Mouse (Mus musculus) liver, embryonic 14.5 days (tissue): ENCODE results near the gene Cdpf1. TPM values are rescaled to one million over a fixed set of nuclear protein-coding genes. Genes with fewer than 3 reads are reported as not detected.

Experiments used
- ATAC-seq: fragments of 200-750 bp; cut with Nextera tagmentation; 2 replicates; pipeline ENCODE4 v1.8.0; 2017; ENCODE audit warnings: moderate number of reproducible peaks, mild to moderate bottlenecking, moderate library complexity; ENCODE audit not compliant: insufficient read depth
- DNase-seq, 3 experiments: peaks; one replicate each; pipeline ENCODE4 v3.0.0-alpha.2; 2012 to 2013; ENCODE audit warnings: low read depth in 3 of 3, low spot score in 3 of 3
- H3K27ac ChIP-seq: fragments of 300-500 bp; sonication (generic); 2 replicates; pipeline ENCODE4 v1.5.1; 2014; ENCODE audit warnings: moderate library complexity, mild to moderate bottlenecking, control low read depth, inconsistent platforms
- H3K27me3 ChIP-seq: fragments of 300-500 bp; sonication (generic); 2 replicates; pipeline ENCODE4 v1.6.1; 2014; ENCODE audit warnings: mild to moderate bottlenecking, low read length, moderate library complexity; ENCODE audit not compliant: control insufficient read depth, insufficient read depth
- H3K36me3 ChIP-seq: fragments of 300-500 bp; sonication (generic); replicated peaks from 2 replicates; pipeline ENCODE4 v1.6.1; 2014; ENCODE audit warnings: low read depth; ENCODE audit not compliant: control insufficient read depth, insufficient read depth
- H3K4me1 ChIP-seq, 2 experiments: fragments of 200-500 bp in 1 of 2; fragments of 300-500 bp in 1 of 2; sonication (generic) in 1 of 2; replicated peaks; 2 replicates each; pipeline ENCODE4 v1.6.1; 2012 to 2014; ENCODE audit warnings: antibody characterized with exemption in 1 of 2, inconsistent platforms in 1 of 2, low read length in 1 of 2; ENCODE audit not compliant: control insufficient read depth in 2 of 2, insufficient read depth in 2 of 2
- H3K4me2 ChIP-seq: fragments of 300-500 bp; sonication (generic); 2 replicates; pipeline ENCODE4 v1.6.1; 2014; ENCODE audit warnings: low read depth, mild to moderate bottlenecking, control low read depth, moderate library complexity
- H3K4me3 ChIP-seq, 2 experiments: fragments of 200-500 bp in 1 of 2; fragments of 300-500 bp in 1 of 2; sonication (generic) in 1 of 2; 2 replicates each; pipeline ENCODE4 v1.5.1; 2012 to 2014; ENCODE audit warnings: low read depth in 2 of 2, low read length in 2 of 2, mild to moderate bottlenecking in 2 of 2, control low read depth in 1 of 2, inconsistent platforms in 1 of 2, moderate library complexity in 1 of 2; ENCODE audit not compliant: insufficient read depth in 1 of 2
- H3K9ac ChIP-seq: fragments of 300-500 bp; sonication (generic); replicated peaks from 2 replicates; pipeline ENCODE4 v1.6.1; 2014; ENCODE audit warnings: mild to moderate bottlenecking, control low read depth, moderate library complexity
- H3K9me3 ChIP-seq: fragments of 300-500 bp; sonication (generic); 2 replicates; pipeline ENCODE4 v1.6.1; 2016; ENCODE audit warnings: low read length, mixed read lengths; ENCODE audit not compliant: control insufficient read depth
- CTCF ChIP-seq: IDR thresholded peaks from 2 replicates; pipeline ENCODE4 v1.5.1; 2016; ENCODE audit warnings: antibody characterized with exemption, low read depth, control low read depth
- EP300 ChIP-seq: IDR thresholded peaks from 2 replicates; pipeline ENCODE4 v1.6.1; 2016; ENCODE audit warnings: antibody characterized with exemption, low read depth
- WGBS: fragments of 180-500 bp; shearing (Covaris S2); extraction: QIAGEN DNeasy Blood & Tissue Kit; methylation state at CpG from one replicate; pipeline ENCODE4 v1.1.7; 2014; ENCODE audit not compliant: insufficient replicate concordance; 5-methylcytosine and 5-hydroxymethylcytosine counted together
- polyA plus RNA-seq, 2 experiments: library from polyadenylated mRNA; depleted of rRNA in 1 of 2; stranded (reverse) in 1 of 2; unstranded in 1 of 2; fragments of >200 nt; fragmentation: Nextera tagmentation in 1 of 2; extraction: Ambion mirVana in 1 of 2; gene quantifications; 2 replicates each; pipeline versions ENCODE4 v1.2.1 to v1.2.3; 2012 to 2014

Gene Cdpf1
- polyA plus RNA-seq, 2 experiments = 15.7 to 23.7 TPM

GRCm38 (mm10) chr15:85802931-85803330, 8.6 kb downstream of the Cdpf1 start:
- 56% methylated on average over 2 of the region's 2 CpGs for WGBS
- no peaks in the 10 kb centered on the region for H3K36me3 ChIP-seq
- no peak overlapping the region for H3K27ac ChIP-seq
- no peaks in the 10 kb centered on the region for H3K4me1 ChIP-seq
- H3K9ac ChIP-seq = no peak overlapping the region
- DNase-seq = no peak
- H3K4me3 ChIP-seq = no peak overlapping the region
- no peak for ATAC-seq
- TF ChIP-seq CTCF (no peak), EP300 (no peak)
- no peaks in the 10 kb centered on the region for H3K27me3 ChIP-seq
- H3K4me2 ChIP-seq = no peak overlapping the region
- no peaks in the 10 kb centered on the region for H3K9me3 ChIP-seq

- Histone ChIP-seq H3K9me3 (no peaks in the 10 kb centered on the region), H3K27ac (no peak overlapping the region), H3K4me3 (no peak overlapping the region), H3K4me2 (no peak overlapping the region), H3K4me1 (no peaks in the 10 kb centered on the region), H3K9ac (no peak overlapping the region), H3K27me3 (no peaks in the 10 kb centered on the region), H3K36me3 (no peaks in the 10 kb centered on the region)
- WGBS = 78% methylated on average over 8 of the region's 8 CpGs
- DNase-seq (no peak), ATAC-seq (no peak)
- TF ChIP-seq EP300 = no peak
- no peak for TF ChIP-seq CTCF
Measured at GRCm38 (mm10) chr15:85798676-85799075, 12.8 kb downstream of the Cdpf1 start.

GRCm38 (mm10) chr15:85795516-85795915, 16.0 kb downstream of the Cdpf1 start:
- no peaks in the 10 kb centered on the region for H3K27me3 ChIP-seq
- no peak overlapping the region for H3K4me2 ChIP-seq
- no peak for ATAC-seq
- no peak for DNase-seq
- WGBS = 55% methylated on average over 6 of the region's 6 CpGs
- TF ChIP-seq CTCF (no peak), EP300 (no peak)
- H3K9me3 ChIP-seq = no peaks in the 10 kb centered on the region
- H3K27ac ChIP-seq = no peak overlapping the region
- H3K36me3 ChIP-seq = no peaks in the 10 kb centered on the region
- H3K4me3 ChIP-seq = no peak overlapping the region
- no peak overlapping the region for H3K9ac ChIP-seq
- no peaks in the 10 kb centered on the region for H3K4me1 ChIP-seq

- H3K9me3 ChIP-seq = no peaks in the 10 kb centered on the region
- DNase-seq (no peak), ATAC-seq (no peak)
- H3K4me1 ChIP-seq = no peaks in the 10 kb centered on the region
- no peak for TF ChIP-seq EP300
- H3K27me3 ChIP-seq = no peaks in the 10 kb centered on the region
- H3K4me2 ChIP-seq = no peak overlapping the region
- WGBS = 21% methylated on average over 1 of the region's 1 CpGs
- no peak overlapping the region for H3K9ac ChIP-seq
- H3K4me3 ChIP-seq = no peak overlapping the region
- H3K36me3 ChIP-seq = no peaks in the 10 kb centered on the region
- no peak overlapping the region for H3K27ac ChIP-seq
Measured at GRCm38 (mm10) chr15:85792819-85793218, 18.7 kb downstream of the Cdpf1 start.

GRCm38 (mm10) chr15:85791449-85791848, 20.0 kb downstream of the Cdpf1 start:
- no peak overlapping the region for H3K9ac ChIP-seq
- no peaks in the 10 kb centered on the region for H3K9me3 ChIP-seq
- no peaks in the 10 kb centered on the region for H3K4me1 ChIP-seq
- ATAC-seq (no peak), DNase-seq (no peak)
- no peak overlapping the region for H3K4me2 ChIP-seq
- no peak overlapping the region for H3K4me3 ChIP-seq
- H3K36me3 ChIP-seq = no peaks in the 10 kb centered on the region
- no peak overlapping the region for H3K27ac ChIP-seq
- TF ChIP-seq EP300 = no peak
- TF ChIP-seq CTCF = no peak
- 60% methylated on average over 4 of the region's 4 CpGs for WGBS
- H3K27me3 ChIP-seq = no peaks in the 10 kb centered on the region

- TF ChIP-seq EP300 (no peak), CTCF (no peak)
- H3K27ac ChIP-seq = no peak overlapping the region
- no peak overlapping the region for H3K9ac ChIP-seq
- H3K4me2 ChIP-seq = no peak overlapping the region
- ATAC-seq (no peak), DNase-seq (no peak)
- no peaks in the 10 kb centered on the region for H3K9me3 ChIP-seq
- no peaks in the 10 kb centered on the region for H3K36me3 ChIP-seq
- 58% methylated on average over 16 of the region's 16 CpGs for WGBS
- no peaks in the 10 kb centered on the region for H3K4me1 ChIP-seq
- H3K4me3 ChIP-seq = no peak overlapping the region
- H3K27me3 ChIP-seq = no peaks in the 10 kb centered on the region
Measured at GRCm38 (mm10) chr15:85788633-85789032, 22.9 kb downstream of the Cdpf1 start.
